Mouse (Mus musculus): ENCODE measurements around the gene Akr1e1.
"Not testable (repeated sequence)": the region's sequence is repeated elsewhere in the genome, so short reads cannot be mapped to it uniquely, and the experiment has no call there.

Akr1e1 gene

DNA sequence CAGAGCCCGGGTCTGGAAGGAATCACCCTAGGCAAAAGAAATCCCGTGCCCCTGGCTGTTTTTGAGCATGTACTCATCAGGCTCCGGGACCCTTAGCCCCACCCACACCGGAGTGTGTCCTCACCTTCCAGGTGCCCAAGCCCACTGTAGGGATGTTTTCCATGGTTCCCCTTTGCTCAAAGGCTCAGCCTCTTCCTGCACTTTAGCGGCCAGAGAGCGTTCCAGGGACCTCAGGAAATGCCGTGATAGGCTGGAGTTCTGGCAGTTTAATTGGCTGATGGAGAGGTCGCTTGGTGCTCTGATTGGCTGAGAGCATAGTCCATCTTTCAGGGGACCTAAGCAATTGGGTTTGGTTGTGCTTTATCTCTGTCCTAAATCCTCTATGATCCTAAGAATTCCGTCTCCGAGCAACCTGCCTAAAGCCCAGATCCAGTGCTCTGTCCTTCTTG lies at the start of gene Akr1e1:
Gene Akr1e1, minus strand, starts transcription at position 214 of the 449 bp plus-strand sequence.
- peak; percentile 27 for DNase-seq (ENCODE audit: low read depth in 1 of 2, low spot score in 2 of 2)

DNA sequence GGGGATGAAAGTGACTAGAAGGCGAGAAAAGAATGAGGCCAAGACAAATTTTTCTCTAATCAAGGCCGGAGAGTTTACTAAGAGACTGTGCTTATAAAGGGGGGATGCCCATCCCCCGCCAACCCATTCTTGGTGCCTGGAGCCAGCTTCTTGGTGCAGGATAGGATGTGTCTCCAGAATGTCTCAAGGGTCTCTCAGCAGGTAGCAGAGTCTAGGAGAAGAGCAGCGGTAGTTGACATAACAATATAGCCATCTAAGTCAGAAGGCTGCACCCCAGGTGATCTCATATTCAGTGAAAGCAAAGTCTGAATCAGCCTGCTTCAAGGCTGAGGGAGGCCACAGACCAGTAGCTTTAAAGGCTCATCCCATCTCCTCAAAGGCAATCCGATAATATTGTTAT lies 49.4 kb upstream of the Akr1e1 start:
- DNase-seq (ENCODE audit: low read depth in 1 of 2, low spot score in 2 of 2): no peak

DNA sequence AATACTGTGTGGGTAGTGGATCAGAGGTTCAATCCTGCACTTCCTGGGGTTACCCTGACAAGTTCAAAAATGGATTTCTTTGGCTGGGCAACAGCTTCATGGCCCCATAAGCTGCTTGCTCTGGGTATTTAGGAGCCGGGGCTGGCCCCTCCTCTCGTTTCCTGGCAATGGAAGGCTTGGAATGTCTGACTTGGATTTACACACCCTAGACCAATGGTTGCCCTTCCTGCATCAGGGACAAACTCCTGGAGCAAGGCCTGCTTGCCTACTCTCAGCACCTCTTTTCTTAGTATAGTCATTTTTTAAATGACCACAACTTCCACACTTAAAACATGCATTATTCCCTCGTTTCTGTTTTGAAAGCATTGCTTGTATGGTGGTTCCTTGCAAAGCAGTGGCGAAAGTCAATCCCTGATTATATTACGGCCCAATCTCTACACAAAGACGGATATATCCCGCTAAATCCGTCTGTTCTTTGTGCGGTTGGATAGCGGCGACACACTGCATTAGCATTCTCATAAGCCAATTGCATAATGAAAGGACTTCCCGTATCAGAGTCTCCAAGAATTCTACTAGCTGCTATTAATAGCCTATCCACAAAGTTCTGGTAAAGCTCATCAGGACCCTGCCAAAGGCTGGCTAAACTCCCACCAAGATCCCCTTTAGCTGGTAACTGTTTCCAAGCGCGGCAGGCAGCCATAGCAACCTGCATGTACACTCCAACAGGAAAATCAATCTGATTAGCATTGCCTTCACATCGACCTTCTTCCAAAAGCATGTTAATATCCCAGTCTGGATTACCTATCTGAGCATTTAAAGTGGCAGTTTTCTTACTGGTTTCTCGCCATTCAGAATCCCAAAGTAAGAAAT lies 47.5 kb upstream of the Akr1e1 start:
- no peak for DNase-seq (ENCODE audit: low read depth in 1 of 2, low spot score in 2 of 2)

DNA sequence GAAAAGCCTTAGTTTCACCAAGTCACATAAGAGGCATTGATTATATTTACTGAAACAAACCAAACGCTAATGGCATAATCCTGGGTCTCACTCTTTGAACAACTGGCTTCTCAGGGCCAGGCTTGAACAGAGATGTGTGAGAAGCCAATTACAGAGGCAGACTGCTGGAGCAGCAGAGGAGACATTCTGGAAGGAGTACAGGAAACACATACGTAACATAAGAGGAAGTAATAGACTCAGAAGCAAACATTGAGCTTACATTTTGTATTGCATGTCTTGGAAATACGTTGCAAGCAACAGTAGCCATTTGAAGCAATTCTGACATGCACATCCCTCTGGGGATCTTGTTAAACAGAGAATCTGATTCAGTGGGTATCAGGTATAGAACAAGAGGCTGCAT lies 41.2 kb upstream of the Akr1e1 start:
- no peak for DNase-seq (ENCODE audit: low read depth in 1 of 2, low spot score in 2 of 2)

DNA sequence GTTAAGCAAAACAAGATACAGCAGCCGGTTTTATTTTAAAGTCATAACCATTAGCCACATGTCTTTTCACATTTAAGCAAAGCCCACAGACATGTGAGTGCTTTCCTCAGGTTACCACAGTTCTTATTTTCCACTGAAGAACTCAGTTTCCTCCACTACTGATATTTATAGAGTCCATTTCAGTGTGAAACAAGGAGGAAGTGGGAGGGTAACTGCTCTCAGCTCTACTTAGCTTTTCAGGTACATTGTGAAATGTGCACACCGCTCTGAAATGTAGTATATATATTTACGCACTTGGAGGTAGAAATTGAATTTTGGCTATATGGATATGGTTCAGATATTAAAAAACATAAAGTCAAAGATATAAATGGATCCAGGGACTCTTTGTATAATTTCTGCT lies 36.3 kb upstream of the Akr1e1 start:
- no peak for DNase-seq (ENCODE audit: low read depth in 1 of 2, low spot score in 2 of 2)

DNA sequence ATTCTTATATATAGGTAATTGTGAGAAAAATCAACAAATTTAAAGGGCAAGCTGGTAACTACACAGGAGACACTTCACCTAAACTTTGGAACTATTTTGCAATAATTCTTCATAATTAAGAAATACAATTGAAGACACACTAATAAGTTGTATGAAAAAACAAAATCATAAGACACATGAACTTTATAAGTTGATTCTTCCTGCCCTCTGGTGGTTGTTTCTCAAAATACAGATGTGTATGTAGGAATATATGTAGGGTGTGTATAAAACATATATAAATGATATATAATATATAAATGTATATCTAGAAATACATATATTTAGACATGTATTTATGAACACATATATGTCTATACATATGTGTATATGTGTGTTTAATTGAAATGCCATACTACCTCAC lies 1.9 kb upstream of the Akr1e1 start:
- DNase-seq (ENCODE audit: low read depth in 1 of 2, low spot score in 2 of 2): no peak

DNA sequence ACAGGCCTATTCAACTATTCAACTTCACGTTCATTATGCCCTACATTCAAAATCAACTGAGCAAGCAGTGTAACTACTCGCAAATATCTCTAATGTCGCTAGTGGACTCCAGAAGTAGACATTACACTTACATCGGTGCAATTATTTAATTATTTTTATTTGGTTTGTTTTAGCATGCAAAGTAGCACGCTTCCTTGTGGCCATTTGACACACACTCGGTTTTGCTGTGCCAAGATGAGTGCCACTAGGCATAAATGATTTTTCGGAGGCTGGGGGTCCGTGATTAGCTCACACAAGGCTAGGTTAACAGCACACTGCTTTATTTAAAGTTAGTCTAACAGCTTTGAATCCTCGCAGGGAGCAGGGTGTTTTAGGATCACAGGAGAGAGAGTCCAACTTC lies 444 bp downstream of the Akr1e1 start:
- no peak for DNase-seq (ENCODE audit: low read depth in 1 of 2, low spot score in 2 of 2)

DNA sequence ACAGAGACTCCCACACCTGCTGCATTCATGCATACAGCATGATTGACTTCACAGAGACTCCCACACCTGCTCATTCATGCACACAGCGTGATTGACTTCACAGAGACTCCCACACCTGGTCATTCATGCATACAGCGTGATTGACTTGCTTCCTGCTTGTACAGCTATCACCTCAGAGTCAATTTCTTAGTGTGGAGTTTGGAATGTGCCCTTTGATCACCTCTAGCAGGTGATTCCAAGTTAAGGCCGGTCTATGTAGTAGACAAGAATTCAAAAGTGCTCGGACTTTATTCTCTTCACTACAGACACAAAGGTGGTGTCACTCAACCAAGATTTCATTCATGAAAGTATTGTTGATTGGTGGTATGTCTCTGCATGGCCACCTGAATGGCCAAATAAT lies 2.2 kb downstream of the Akr1e1 start:
- no peak for DNase-seq (ENCODE audit: low read depth in 1 of 2, low spot score in 2 of 2)

DNA sequence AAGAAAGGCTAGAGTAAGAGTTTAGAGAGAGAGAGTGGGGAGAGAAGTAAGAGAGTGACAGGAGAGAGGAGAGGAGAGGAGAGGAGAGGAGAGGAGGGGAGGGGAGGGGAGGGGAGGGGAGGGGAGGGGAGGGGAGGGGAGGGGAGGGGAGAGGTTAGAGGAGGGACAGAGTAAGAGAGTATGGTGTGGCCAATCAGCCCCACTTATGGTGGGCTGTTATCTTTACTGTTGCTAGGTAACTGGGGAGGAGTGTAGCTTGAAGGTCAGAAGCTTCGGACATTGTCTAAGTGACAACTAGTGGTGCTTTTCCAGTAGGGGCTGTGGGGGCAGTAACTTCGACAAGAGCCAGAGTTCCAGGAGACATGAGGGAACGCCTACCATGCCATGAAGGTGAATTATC lies 5.5 kb downstream of the Akr1e1 start:
- DNase-seq (ENCODE audit: low read depth in 1 of 2, low spot score in 2 of 2): not testable (repeated sequence)

DNA sequence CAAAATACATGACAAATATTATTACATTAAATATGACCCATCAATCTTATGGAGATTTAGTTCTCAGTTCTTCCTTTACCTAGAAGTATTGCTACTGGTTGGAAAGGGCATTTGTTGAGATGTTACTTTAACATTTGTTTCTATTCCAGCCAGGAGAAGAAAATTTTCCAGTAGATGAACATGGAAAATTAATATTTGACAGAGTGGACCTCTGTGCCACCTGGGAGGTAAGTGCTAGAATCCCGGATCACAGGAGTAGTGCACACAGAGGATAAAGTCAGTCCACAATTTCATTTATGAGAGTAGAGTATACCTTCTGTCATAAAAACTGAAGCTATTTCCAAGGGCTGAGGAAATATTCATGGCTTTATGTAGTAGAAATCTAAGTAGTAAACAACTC lies 32.1 kb downstream of the Akr1e1 start:
- DNase-seq (ENCODE audit: low read depth in 1 of 2, low spot score in 2 of 2): no peak

DNA sequence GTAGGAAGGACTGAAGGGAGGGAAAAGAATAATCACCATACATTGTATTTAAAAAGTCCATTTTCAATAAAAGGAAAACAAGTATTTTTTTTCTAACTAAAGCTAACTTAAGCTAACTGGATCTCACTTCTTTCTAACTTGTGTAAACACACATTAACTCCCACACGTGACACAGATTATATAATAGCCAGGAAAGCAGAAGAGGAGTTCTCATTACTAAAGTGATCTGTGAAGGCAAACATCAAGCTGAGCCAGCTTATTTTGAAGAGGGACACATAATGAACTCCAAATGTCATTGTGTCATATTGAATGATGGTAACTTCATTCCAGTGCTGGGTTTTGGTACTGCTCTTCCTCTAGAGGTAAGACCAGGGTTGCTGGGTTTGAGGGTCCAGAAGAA lies 35.1 kb downstream of the Akr1e1 start, which contains the start of gene Akr1c21:
Gene Akr1c21, plus strand, starts transcription at position 205 of the 400 bp plus-strand sequence.
- DNase-seq (ENCODE audit: low read depth in 1 of 2, low spot score in 2 of 2): no peak

DNA sequence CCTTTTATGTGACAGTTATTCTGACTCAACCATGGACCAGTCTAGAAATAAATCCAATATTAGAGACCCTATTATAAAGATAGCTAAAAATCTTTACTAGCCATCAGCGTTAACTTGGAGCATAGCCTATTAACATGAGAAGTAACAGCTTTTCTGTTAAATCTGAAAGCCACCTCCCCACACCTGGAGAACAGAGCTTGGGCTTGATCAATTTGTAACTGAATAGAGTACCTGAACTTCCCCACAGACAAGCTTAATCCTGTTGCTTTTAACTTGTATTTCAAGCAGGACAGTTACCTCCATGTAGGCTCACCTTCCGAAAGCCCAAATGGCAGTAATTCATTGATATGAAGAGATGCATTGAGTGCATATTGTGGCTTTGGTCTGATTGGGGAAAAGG lies 43.0 kb downstream of the Akr1e1 start:
- no peak for DNase-seq (ENCODE audit: low read depth in 1 of 2, low spot score in 2 of 2)

DNA sequence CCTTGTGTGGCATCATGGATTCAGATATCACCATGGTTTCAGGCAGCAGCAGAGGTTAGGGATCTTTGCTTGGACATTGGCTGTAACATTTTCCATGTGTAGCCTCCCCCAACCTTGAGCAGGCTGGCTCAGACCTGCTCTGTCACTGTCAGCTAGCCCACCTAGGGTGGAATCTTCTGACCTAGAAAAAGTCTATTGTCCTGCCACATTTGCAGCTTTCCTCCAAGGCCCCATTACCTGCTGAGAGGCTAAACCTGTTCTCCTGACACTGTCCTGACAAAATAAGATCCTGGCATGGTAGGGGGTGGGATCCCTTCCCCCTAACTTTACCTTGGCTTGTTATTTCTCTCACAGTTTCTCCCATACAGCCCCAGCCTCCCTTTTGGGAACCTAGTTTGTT lies 48.5 kb downstream of the Akr1e1 start:
- DNase-seq (ENCODE audit: low read depth in 1 of 2, low spot score in 2 of 2): no peak

DNA sequence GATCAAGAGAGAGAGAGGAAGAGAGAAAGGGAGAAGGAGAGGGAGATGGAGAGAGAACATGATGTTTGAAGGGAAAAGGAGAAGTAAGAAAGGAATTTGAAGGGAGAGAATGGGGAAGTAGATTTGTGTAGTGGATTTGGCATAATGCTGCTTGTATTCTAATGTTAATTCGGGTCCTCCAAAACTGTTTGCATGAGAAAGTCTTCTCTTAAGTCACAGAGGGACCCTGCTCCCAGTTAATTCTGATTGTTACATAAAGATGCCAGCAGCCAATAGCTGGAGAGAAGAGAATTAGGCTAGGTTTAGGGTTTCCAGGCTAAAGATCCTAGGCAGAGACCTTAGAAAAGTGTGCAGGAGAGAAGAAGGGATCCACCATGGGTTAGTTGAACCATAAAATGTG lies 49.8 kb downstream of the Akr1e1 start:
- no peak for DNase-seq (ENCODE audit: low read depth in 1 of 2, low spot score in 2 of 2)
